Mouse (Mus musculus) gastrocnemius, adult 18-20 months (tissue): ENCODE results near the gene Npb. TPM values are rescaled to one million over a fixed set of nuclear protein-coding genes. Genes with fewer than 3 reads are reported as not detected.
"Not testable (repeated sequence)": the region's sequence is repeated elsewhere in the genome, so short reads cannot be mapped to it uniquely, and the experiment has no call there.

ENCODE experiments used
- DNase-seq: peaks from one replicate; pipeline ENCODE4 v3.0.0; 2021; ENCODE audit warnings: low spot score
- total RNA-seq, 2 experiments: library from RNA; stranded (reverse); gene quantifications; 2 replicates each; pipeline ENCODE4 v1.2.3; 2021

Gene Npb
- total RNA-seq, 2 experiments from 2014 or later = not detected

GRCm38 (mm10) chr11:120579316-120580107 lies 28.8 kb upstream of the Npb start:
- peak; percentile 83 for DNase-seq

DNA sequence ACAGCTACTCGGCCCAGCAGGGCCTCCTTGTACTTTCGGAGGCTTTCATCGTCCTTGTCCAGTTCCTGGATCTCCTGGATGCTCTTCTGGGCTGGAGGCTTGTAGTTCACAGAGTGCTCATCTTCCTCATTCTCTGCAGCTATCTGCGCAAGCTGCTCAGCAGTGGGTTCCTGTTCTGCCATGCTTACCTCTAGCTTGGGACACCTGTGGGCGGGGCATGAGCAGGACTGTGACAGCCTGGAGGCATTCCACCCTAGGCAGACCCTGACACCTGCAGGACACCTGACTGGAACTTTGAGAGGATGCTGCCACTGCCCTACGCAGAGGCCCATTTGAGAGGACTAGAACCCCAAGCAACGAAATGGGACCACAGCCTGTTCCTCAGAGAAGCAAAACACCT lies 28.1 kb upstream of the Npb start:
- DNase-seq = no peak

- no peak for DNase-seq
Measured at GRCm38 (mm10) chr11:120580871-120581331, 27.4 kb upstream of the Npb start.

DNA sequence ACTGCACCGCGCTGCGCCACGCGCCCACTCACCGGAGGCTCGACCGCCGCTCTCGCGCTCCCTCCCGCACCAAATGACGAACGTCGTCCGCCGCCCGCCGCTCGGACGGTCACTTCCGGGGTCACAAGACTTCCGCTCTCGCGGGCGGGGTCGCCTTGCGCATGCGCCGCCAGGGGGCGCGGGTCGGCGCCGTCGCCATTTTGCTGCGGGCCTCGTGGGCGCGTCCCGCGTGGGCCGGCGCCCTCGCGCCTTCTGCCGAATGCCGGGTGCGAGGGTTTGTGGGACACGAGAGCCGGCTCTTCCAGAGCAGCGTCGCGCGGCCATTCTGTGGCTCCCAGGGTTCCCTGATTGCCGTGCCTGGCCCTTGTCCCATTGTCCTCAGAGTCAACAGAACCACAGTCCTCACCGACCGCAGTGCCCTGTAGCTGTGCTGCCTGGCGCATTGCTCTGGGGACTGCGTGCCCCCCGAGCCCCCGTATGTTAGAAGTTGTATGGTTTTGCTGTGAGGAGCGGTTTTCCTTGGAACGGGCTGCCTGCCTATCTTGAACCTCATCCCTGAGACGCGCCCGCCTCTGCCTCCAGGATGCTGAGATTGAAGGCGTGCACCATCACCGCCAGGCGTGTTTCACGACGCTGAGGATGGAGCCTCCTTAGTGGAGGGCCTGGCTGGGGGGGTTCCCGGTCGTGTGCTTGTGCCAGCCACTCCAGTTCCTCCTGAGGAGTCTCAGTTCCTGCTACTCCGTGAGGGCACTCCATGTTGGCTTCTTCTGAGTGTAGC lies 26.6 kb upstream of the Npb start, which contains the start of gene Arhgdia:
Gene Arhgdia, minus strand, starts transcription at position 135 of the 778 bp plus-strand sequence.
- peak; percentile 88 for DNase-seq

GRCm38 (mm10) chr11:120582268-120582981 lies 25.9 kb upstream of the Npb start:
- no peak for DNase-seq

DNA sequence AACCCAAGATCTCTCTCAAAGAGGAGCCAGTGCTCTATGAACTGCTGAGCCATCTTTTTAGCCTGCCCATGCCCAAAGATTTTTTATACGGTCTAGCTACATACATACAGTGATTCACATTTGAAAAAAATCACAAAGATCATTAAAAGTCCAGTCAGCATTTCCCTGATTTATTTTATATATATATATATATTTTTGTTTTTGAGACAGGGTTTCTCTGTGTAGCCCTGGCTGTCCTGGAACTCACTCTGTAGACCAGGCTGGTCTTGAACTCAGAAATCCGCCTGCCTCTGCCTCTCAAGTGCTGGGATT lies 25.3 kb upstream of the Npb start:
- not testable (repeated sequence) for DNase-seq

GRCm38 (mm10) chr11:120583937-120584336 lies 24.3 kb upstream of the Npb start:
- DNase-seq = no peak

DNA sequence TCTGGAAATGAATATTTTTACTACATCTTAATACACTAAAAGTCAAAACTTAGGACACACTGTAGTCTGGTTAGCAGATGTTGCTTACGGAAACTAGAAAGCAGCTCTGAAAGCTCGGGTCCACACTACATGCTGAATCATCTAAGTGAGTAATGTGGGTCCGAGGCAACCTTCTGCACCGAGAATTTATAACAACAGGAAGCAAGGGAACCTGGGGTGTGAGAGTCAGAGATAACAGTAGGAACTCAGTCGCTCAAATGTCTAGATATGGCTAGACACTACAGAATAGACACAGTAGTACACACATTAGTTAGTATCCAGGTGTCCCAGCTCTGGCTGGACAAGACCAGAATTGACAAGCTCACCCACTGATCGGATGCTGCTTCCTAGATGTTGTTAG lies 19.7 kb upstream of the Npb start:
- no peak for DNase-seq

GRCm38 (mm10) chr11:120597240-120598235 lies 10.7 kb upstream of the Npb start:
- DNase-seq = no peak

DNA sequence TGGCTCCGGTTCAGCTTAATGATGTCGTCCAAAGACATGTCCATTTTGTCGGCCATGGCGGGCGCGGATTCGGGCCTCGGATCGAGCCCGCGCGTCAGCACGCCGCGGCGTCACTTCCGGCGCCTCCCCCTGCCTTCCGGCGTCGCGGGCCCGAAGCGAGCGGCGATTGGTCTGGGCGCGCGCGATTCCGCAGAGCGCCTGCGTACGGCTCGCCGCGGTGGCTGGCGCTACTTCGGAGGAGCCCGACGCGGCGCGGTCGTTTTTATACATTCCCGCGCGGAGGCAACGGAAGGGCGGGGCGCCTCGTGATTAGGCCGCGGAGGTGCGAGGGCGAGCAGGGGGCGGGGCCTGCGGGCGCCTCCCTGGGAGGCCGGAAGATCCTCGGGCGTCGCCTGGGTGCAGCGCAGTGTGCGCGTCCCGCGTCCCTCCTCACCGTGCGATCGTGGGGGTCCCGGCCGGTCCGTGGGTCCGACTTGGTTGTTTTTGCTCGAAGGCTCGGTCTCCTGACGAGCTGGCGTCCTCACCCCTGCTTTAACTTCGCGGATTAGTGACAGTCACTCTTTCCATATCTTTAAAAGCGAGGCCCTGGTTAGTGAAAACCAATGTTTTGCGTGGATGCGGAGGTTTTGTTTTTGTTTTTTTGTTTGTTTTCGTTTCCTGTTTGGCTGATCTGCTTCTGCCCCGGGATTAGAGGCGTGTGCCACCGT lies 9.8 kb upstream of the Npb start, which contains the start of the genes Alyref and Anapc11:
Gene Alyref, minus strand, starts transcription at position 83 of the 707 bp plus-strand sequence.
Gene Anapc11, plus strand, starts transcription at position 139 of the 707 bp plus-strand sequence.
- DNase-seq = peak; percentile 92

- no peak for DNase-seq
Measured at GRCm38 (mm10) chr11:120598990-120599549, 9.2 kb upstream of the Npb start.

DNA sequence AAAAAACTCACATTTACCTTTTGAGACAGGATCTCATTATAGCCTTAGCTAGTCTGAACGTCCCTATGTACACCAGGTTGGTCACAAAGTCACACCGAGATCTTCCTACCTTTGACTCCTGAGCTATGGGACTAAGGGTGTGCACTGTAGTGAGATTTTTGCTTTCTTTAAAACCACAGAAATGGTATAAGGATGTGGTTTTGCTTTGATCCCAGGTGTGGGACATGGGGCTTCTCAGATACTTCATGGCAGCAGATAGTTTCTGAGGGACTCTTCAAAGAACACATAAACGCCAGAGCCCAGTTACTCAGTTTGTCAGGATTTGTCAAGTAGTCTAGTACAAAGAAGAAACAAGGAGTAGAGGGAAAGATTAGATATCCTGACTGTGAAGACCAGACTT lies 7.6 kb upstream of the Npb start:
- no peak for DNase-seq

GRCm38 (mm10) chr11:120603545-120603944 lies 4.7 kb upstream of the Npb start:
- DNase-seq = no peak

DNA sequence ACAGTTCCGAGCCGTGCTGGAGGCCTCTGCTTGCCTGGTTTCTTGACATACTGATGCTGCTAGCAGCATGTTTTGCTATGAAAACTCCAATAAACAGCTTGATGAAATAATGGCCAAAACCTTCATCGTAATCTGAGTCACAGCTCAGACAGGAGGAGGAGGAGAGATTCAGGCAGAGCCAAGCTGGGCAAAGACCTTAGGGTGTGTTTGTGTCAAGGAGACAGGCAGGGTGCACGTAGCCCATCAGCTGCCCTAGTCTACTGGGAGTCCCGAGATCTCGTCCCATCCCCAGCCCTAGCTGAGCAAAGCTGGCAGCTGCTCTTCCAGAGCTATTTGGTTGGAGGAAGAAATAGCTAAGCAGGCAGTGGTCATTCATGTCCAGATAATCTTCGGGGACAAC lies 2.6 kb upstream of the Npb start:
- DNase-seq = no peak

DNA sequence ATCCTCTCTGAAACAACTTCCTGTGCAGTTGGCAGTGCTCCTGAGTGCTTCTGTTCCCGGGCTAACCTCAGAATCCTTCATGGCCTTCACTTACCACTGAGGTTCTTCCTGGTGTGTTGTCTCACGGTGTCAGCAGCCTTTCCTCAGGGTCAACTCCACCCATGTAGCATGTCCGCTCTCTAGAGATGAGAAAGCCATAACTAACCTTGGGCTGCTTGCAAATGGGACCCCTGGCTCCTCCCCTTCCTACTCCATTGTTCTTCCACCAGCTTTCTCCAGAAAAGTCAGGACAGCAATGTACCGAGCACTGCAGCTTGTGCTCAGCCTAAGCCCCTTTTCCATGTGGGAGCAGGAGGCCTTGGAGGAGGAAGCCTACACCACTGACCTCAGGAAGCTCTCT lies 1.5 kb upstream of the Npb start:
- DNase-seq = no peak

GRCm38 (mm10) chr11:120609250-120609649 lies 973 bp downstream of the Npb start:
- DNase-seq = no peak

DNA sequence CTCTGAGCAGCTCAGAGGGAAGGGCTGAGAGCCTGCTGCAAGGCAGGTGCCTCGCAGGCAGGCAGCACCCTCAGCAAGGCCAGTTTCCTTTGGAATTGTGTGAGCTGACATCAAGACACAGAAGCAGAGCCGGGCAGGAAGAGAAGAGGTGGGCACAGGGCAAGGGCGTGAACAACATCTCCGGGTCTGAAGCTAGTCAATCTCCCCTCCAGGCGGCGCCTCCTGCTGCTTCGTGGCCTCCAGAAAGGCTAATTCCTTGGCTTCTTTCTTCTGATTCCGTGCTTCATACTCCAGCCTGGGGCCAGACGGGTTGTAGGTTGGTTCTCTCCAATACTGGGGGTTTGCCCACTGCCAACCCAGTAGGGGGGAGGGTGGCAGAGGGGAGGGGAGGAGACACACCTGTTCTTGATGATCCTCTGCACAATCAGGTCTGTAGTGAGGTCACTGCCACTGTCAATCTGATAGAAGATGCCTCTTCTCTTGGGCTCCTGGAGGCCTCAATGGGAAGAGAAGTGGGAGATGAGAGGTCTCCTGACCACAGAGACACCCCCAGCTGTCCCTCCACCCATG lies 2.3 kb downstream of the Npb start:
- DNase-seq = no peak

GRCm38 (mm10) chr11:120612763-120613162 lies 4.5 kb downstream of the Npb start:
- peak; percentile 81 for DNase-seq

DNA sequence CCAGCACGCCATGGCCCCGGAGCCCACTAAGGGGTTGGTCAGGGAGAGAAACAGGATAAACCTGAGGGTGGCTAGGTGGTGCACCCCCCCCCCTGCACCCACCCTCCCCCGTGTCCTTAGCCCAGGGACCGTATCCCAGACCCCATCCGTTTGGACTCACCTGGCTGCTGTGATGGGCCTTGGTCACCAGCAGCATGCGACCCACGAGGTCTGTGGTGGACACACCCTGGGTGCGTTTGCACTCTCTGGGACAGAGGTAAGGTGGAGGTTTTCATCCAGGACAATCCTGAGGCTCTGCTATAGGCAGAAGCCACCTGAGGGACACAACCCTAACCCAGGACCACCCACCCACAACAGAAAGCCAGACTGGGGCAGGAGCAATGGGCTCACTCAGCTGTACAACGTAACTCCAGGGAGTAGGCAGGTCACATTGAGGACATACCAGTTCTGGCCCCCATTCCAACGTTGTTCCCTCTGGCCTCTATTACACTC lies 5.2 kb downstream of the Npb start:
- DNase-seq = no peak
